Mouse (Mus musculus) forebrain, postnatal 0 days (tissue): ENCODE data around the gene Fggy. TPM values are rescaled to one million over a fixed set of nuclear protein-coding genes. Genes with fewer than 3 reads are reported as not detected.

ENCODE experiments used
- ATAC-seq: fragments of 200-750 bp; cut with Nextera tagmentation; 2 replicates; pipeline ENCODE4 v1.8.0; 2017; ENCODE audit warnings: mild to moderate bottlenecking, moderate library complexity
- DNase-seq: peaks from one replicate; pipeline ENCODE4 v3.0.0-alpha.2; 2015
- H3K27ac ChIP-seq: fragments of 300-500 bp; sonication (generic); 2 replicates; pipeline ENCODE4 v1.5.1; 2014; ENCODE audit warnings: low read depth, mild to moderate bottlenecking, antibody characterized with exemption, low read length, moderate library complexity, mixed read lengths
- H3K27me3 ChIP-seq: fragments of 300-500 bp; sonication (generic); 2 replicates; pipeline ENCODE4 v1.6.1; 2014; ENCODE audit warnings: mild to moderate bottlenecking, low read length, mixed read lengths; ENCODE audit not compliant: insufficient read depth
- H3K36me3 ChIP-seq: fragments of 300-500 bp; sonication (generic); 2 replicates; pipeline ENCODE4 v1.6.1; 2014; ENCODE audit warnings: mild to moderate bottlenecking, moderate library complexity; ENCODE audit not compliant: insufficient read depth
- H3K4me1 ChIP-seq: fragments of 300-500 bp; sonication (generic); 2 replicates; pipeline ENCODE4 v1.6.1; 2014; ENCODE audit warnings: antibody characterized with exemption; ENCODE audit not compliant: insufficient read depth
- H3K4me2 ChIP-seq: fragments of 300-500 bp; sonication (generic); 2 replicates; pipeline ENCODE4 v1.6.1; 2014; ENCODE audit warnings: low read depth, mild to moderate bottlenecking, moderate library complexity
- H3K4me3 ChIP-seq: fragments of 300-500 bp; sonication (generic); 2 replicates; pipeline ENCODE4 v1.5.1; 2014; ENCODE audit warnings: low read depth, low read length, mixed read lengths
- H3K9ac ChIP-seq: fragments of 300-500 bp; sonication (generic); 2 replicates; pipeline ENCODE4 v1.6.1; 2014; ENCODE audit warnings: mild to moderate bottlenecking
- H3K9me3 ChIP-seq: fragments of 300-500 bp; sonication (generic); 2 replicates; pipeline ENCODE4 v1.6.1; 2016; ENCODE audit warnings: low read length
- CTCF ChIP-seq: sonication (generic); IDR thresholded peaks from 2 replicates; pipeline ENCODE4 v1.5.1; 2016; ENCODE audit warnings: antibody characterized with exemption, control low read depth, low read depth
- WGBS: fragments of 180-500 bp; shearing (Covaris S2); extraction: QIAGEN DNeasy Blood & Tissue Kit; methylation state at CpG from one replicate; pipeline ENCODE4 v1.1.7; 2014; 5-methylcytosine and 5-hydroxymethylcytosine counted together
- polyA plus RNA-seq: library from polyadenylated mRNA; unstranded; fragments of >200 nt; fragmentation: Nextera tagmentation; extraction: Ambion mirVana; gene quantifications from 2 replicates; pipeline ENCODE4 v1.2.1, GENCODE M21; 2015
- total RNA-seq: library from RNA; depleted of rRNA; stranded (reverse); fragments of >200 nt; gene quantifications from 2 replicates; pipeline ENCODE4 v1.2.3, GENCODE M21; 2014

Gene Fggy
- total and polyA plus RNA-seq, 2 experiments from 2014 or later, result 4.8 to 4.9 TPM

- no peak for DNase-seq
- ATAC-seq, result no peak
- WGBS, result 92% methylated on average over 4 of the region's 4 CpGs
- Histone ChIP-seq H3K4me3 (no peak overlapping the region), H3K27ac (no peak overlapping the region), H3K9ac (no peak overlapping the region), H3K36me3 (no peaks in the 10 kb centered on the region), H3K9me3 (no peaks in the 10 kb centered on the region), H3K4me2 (no peak overlapping the region), H3K4me1 (no peaks in the 10 kb centered on the region), H3K27me3 (no peaks in the 10 kb centered on the region)
- no peak for TF ChIP-seq CTCF
Measured at GRCm38 (mm10) chr4:95688159-95688558, 130.9 kb downstream of the Fggy start.

- H3K9ac ChIP-seq, result no peak overlapping the region
- no peaks in the 10 kb centered on the region for H3K27me3 ChIP-seq
- TF ChIP-seq CTCF, result no peak
- no peak overlapping the region for H3K27ac ChIP-seq
- no peaks in the 10 kb centered on the region for H3K9me3 ChIP-seq
- no peak overlapping the region for H3K4me2 ChIP-seq
- ATAC-seq (no peak), DNase-seq (no peak)
- no peak overlapping the region for H3K4me3 ChIP-seq
- H3K4me1 ChIP-seq, result no peaks in the 10 kb centered on the region
- 40% methylated on average over 2 of the region's 2 CpGs for WGBS
- no peaks in the 10 kb centered on the region for H3K36me3 ChIP-seq
Measured at GRCm38 (mm10) chr4:95700366-95700765, 143.1 kb downstream of the Fggy start.

GRCm38 (mm10) chr4:95707941-95708897, 150.9 kb downstream of the Fggy start:
- ATAC-seq, result no peak
- H3K9me3 ChIP-seq, result no peaks in the 10 kb centered on the region
- no peak overlapping the region for H3K4me3 ChIP-seq
- no peak overlapping the region for H3K27ac ChIP-seq
- H3K4me2 ChIP-seq, result no peak overlapping the region
- no peak overlapping the region for H3K9ac ChIP-seq
- no peak for DNase-seq
- 87% methylated on average over 5 of the region's 5 CpGs for WGBS
- TF ChIP-seq CTCF, result no peak
- H3K4me1 ChIP-seq, result no peaks in the 10 kb centered on the region
- H3K27me3 ChIP-seq, result no peaks in the 10 kb centered on the region
- no peaks in the 10 kb centered on the region for H3K36me3 ChIP-seq

DNA sequence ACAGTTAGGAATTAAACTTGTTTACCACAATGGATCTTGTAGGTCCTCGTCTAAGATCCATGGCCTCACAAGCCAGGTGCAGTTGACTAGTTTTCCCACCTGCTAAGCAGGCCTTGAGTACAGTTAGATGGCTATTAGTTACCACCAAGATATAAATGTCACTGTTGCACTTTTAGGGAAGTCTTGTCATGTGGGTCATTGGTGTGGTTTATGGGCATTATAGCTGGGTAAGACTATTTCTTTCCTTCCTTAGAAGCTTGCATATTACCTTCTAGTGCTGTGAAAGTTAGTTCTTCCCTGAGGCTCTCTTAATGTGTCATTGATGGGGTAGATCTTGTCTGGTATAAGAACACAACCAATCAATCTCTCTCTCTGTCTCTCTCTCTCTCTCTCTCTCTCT, 152.4 kb downstream of the Fggy start:
- DNase-seq (no peak), ATAC-seq (no peak)
- no peaks in the 10 kb centered on the region for H3K27me3 ChIP-seq
- no peak for TF ChIP-seq CTCF
- H3K27ac ChIP-seq, result no peak overlapping the region
- H3K9ac ChIP-seq, result no peak overlapping the region
- 84% methylated on average over 1 of the region's 1 CpGs for WGBS
- no peaks in the 10 kb centered on the region for H3K9me3 ChIP-seq
- no peak overlapping the region for H3K4me2 ChIP-seq
- no peaks in the 10 kb centered on the region for H3K36me3 ChIP-seq
- H3K4me3 ChIP-seq, result no peak overlapping the region
- no peaks in the 10 kb centered on the region for H3K4me1 ChIP-seq

GRCm38 (mm10) chr4:95712802-95713201, 155.5 kb downstream of the Fggy start:
- no peaks in the 10 kb centered on the region for H3K27me3 ChIP-seq
- WGBS, result 81% methylated on average over 1 of the region's 1 CpGs
- no peak; the same call in 1 of the 2 replicates for ATAC-seq

GRCm38 (mm10) chr4:95713271-95713670, 156.0 kb downstream of the Fggy start:
- Histone ChIP-seq H3K4me1 (no peaks in the 10 kb centered on the region), H3K36me3 (no peaks in the 10 kb centered on the region), H3K9ac (no peak overlapping the region), H3K27me3 (no peaks in the 10 kb centered on the region), H3K9me3 (no peaks in the 10 kb centered on the region), H3K27ac (no peak overlapping the region), H3K4me2 (no peak overlapping the region), H3K4me3 (no peak overlapping the region)
- DNase-seq (no peak), ATAC-seq (no peak)
- TF ChIP-seq CTCF, result no peak
- WGBS, result 80% methylated on average over 3 of the region's 3 CpGs

More at GRCm38 (mm10) chr4:95712802-95713201, 155.5 kb downstream of the Fggy start:
- Histone ChIP-seq H3K36me3 (no peaks in the 10 kb centered on the region), H3K9me3 (no peaks in the 10 kb centered on the region), H3K4me1 (no peaks in the 10 kb centered on the region), H3K4me2 (no peak overlapping the region), H3K4me3 (no peak overlapping the region), H3K9ac (no peak overlapping the region), H3K27ac (no peak overlapping the region)
- peak; percentile 30 for DNase-seq
- TF ChIP-seq CTCF, result no peak

DNA sequence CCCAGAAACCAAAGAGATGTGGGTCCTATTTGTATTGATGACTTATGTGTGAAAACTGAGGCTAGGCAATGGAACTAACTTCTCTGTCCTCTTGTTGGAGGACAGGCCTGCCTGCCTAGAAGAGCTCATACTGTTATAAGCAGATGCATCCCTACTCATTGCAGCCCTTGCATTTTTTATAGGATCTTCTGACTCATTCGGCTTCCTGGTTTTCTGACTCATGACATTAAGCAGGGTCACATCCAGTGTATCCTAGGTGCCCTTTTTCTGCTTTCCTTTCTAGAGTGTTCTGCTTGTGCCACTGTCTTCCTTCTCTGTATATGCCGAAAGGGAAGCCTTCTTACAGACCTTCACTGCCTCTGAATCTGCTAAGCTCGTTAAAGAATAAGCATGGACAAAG, 158.8 kb downstream of the Fggy start:
- Histone ChIP-seq H3K36me3 (no peaks in the 10 kb centered on the region), H3K27me3 (no peaks in the 10 kb centered on the region), H3K9ac (no peak overlapping the region), H3K9me3 (no peaks in the 10 kb centered on the region), H3K4me3 (no peak overlapping the region), H3K4me1 (no peaks in the 10 kb centered on the region), H3K4me2 (no peak overlapping the region), H3K27ac (no peak overlapping the region)
- WGBS, result 69% methylated on average over 3 of the region's 3 CpGs
- DNase-seq (no peak), ATAC-seq (no peak)
- no peak for TF ChIP-seq CTCF
